Mouse (Mus musculus) cerebellum, postnatal 10 days (tissue): ENCODE measurements around the gene Lrig1.

Experiments
- DNase-seq, 2 experiments: peaks; one replicate each; pipeline ENCODE4 v3.0.0; 2021; ENCODE audit warnings: mixed read lengths in 2 of 2

Gene Lrig1

GRCm38 (mm10) chr6:94646274-94646863, 53.6 kb downstream of the Lrig1 start:
- no peak for DNase-seq

GRCm38 (mm10) chr6:94645723-94646122, 54.2 kb downstream of the Lrig1 start:
- no peak for DNase-seq

GRCm38 (mm10) chr6:94644641-94645040, 55.3 kb downstream of the Lrig1 start:
- DNase-seq: no peak

GRCm38 (mm10) chr6:94643989-94644388, 56.0 kb downstream of the Lrig1 start:
- DNase-seq: no peak

GRCm38 (mm10) chr6:94642048-94642447, 57.9 kb downstream of the Lrig1 start:
- DNase-seq: no peak

GRCm38 (mm10) chr6:94640297-94640696, 59.7 kb downstream of the Lrig1 start:
- peak; percentile 62 to 64 for DNase-seq

GRCm38 (mm10) chr6:94637024-94637434, 62.9 kb downstream of the Lrig1 start:
- no peak for DNase-seq

- no peak for DNase-seq
These were observed 64.6 kb downstream of the Lrig1 start for GRCm38 (mm10) chr6:94635343-94635742.

- DNase-seq: no peak
These were observed 65.2 kb downstream of the Lrig1 start for GRCm38 (mm10) chr6:94634710-94635109.

GRCm38 (mm10) chr6:94634274-94634673, 65.7 kb downstream of the Lrig1 start:
- no peak for DNase-seq

- no peak for DNase-seq
These were observed 68.2 kb downstream of the Lrig1 start for GRCm38 (mm10) chr6:94631779-94632082.

- DNase-seq: peak; percentile 30 to 45
These were observed 68.7 kb downstream of the Lrig1 start for GRCm38 (mm10) chr6:94631051-94631778.

GRCm38 (mm10) chr6:94628787-94629186, 71.2 kb downstream of the Lrig1 start:
- DNase-seq: no peak

GRCm38 (mm10) chr6:94627714-94628595, 72.0 kb downstream of the Lrig1 start:
- DNase-seq: peak in 1 of 2 experiments; percentile 20

- DNase-seq: peak; percentile 62 to 64
These were observed 73.2 kb downstream of the Lrig1 start for GRCm38 (mm10) chr6:94626807-94627206.

GRCm38 (mm10) chr6:94625896-94626295, 74.1 kb downstream of the Lrig1 start:
- DNase-seq: no peak

GRCm38 (mm10) chr6:94624543-94624942, 75.4 kb downstream of the Lrig1 start:
- no peak for DNase-seq

GRCm38 (mm10) chr6:94622983-94623382, 77.0 kb downstream of the Lrig1 start:
- peak; percentile 88 to 89 for DNase-seq

GRCm38 (mm10) chr6:94620801-94621301, 79.1 kb downstream of the Lrig1 start:
- peak in 1 of 2 experiments; percentile 21 for DNase-seq

- DNase-seq: no peak
These were observed 79.7 kb downstream of the Lrig1 start for GRCm38 (mm10) chr6:94620287-94620686.

GRCm38 (mm10) chr6:94618671-94619070, 81.3 kb downstream of the Lrig1 start:
- DNase-seq: no peak

GRCm38 (mm10) chr6:94615936-94616335, 84.0 kb downstream of the Lrig1 start:
- DNase-seq: no peak

GRCm38 (mm10) chr6:94614346-94614745, 85.6 kb downstream of the Lrig1 start:
- DNase-seq: no peak
